Mouse (Mus musculus): ENCODE data around the gene Tubgcp6.

Gene Tubgcp6

DNA sequence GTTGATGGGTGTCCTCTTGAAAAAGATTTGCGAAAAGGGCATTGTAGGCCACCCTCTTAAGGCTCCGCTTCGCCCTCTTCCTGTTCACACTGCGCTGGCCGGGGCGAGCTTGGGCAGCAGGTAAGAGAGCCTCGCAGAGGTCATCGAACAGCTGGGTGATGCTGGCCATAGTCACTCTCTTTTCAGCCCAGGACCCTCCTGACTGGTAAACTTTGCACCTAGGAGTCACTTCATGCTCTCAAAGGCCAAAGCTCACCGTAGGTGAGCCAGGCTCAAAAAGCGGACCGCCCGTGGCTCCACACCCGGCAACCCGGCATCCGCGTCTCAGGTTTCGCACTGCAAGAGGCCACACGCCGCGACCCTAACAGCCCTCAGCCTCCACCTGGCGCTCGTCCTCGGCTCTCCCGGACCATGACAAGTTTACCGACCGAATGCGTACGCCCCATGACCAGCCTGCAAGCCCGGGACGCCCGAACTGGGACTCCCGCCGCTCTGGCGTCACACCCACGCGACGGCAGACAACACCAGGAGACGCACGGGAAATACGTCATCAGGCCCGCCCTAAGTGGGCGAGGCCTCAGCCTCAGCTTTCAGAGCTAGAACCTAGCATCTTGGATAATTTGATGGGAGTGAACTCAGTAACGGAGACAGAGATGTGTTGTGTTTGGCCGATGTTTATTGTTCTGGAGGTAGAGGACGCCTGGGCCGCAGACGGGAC, at the start of gene Tubgcp6:
Gene Tubgcp6, minus strand, starts transcription at position 464 of the 718 bp plus-strand sequence.
- peak; percentile 95 for DNase-seq

DNA sequence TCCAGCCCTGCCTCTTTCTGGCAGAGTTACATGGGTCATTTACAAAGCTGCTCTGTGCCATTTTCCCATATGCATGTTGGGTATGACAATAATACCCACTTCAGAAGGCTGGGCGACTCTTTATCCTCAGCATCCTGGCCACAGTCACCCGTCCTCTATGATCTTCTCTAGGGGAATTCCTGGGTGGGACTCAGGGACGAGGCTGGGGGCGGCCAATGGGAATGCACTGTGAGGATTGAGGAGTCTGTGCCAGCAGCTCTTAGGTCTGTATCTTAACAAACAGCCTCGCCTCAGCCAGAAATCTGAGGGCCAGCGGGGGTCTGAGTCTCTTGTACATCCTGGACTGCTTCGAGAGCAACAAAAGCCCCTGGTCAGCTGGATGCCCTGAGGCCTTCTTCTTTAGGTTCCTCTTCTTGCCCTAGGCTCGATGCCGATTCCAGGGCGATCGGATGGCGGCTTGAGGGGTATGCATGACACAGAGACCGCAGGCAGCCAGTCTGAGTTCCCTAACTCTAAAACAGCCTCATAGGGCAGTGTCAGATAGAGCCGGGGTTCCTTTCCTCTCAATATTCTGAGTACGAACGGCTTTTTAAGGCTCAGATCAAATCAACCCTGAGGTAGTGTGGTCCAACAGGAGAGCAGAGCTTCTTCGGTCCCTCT, 49.5 kb upstream of the Tubgcp6 start:
- DNase-seq = peak; percentile 63

GRCm38 (mm10) chr15:89171526-89172051, 48.7 kb upstream of the Tubgcp6 start:
- peak; percentile 55 for DNase-seq

DNA sequence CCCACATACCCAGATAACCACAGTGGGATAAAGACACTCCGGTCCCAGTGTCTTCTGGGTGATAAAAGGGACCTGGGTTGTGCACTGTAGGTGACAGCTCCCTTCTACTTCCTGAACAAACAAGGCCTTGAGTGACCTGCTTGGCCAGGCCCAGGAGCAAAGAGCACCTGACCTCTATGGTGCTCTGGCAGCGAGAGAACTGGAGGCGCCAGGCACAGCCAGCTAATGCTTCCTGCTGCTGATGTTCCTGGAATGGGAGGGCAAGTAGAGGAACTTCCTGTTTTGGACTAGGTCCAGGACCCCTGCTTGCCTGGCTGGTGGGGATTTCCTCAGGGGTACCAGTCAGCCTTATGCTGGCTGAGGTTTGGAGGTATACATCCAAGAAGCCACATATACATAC, 47.2 kb upstream of the Tubgcp6 start:
- DNase-seq = peak; percentile 69

GRCm38 (mm10) chr15:89169431-89169830, 46.5 kb upstream of the Tubgcp6 start:
- peak; percentile 92 for DNase-seq

GRCm38 (mm10) chr15:89168922-89169321, 46.0 kb upstream of the Tubgcp6 start:
- DNase-seq = peak; percentile 73

DNA sequence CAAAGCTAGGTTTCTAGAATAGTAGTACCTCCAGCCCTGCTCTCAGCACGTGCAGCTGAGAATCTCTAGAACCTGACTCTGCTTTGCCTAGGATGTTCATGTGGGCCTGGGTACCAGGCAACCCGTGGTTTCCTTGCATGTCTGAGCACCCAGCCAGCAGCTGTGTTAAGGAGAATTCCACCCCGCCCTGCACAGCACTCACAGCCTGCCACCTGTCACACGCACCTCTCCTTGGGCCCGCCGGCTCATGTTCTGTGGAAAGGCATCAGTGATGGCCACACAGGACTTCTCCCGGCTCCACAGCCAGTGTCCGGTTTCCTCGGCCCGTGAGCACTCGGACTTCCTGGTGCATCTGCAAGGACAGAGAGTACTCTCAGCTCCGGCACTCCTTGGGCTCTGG, 42.6 kb upstream of the Tubgcp6 start:
- DNase-seq = no peak

- no peak for DNase-seq
Observed at GRCm38 (mm10) chr15:89161397-89161796, 38.5 kb upstream of the Tubgcp6 start.

GRCm38 (mm10) chr15:89158516-89158915, 35.6 kb upstream of the Tubgcp6 start:
- DNase-seq = no peak

- DNase-seq = peak; percentile 78
Observed at GRCm38 (mm10) chr15:89157954-89158353, 35.0 kb upstream of the Tubgcp6 start.

DNA sequence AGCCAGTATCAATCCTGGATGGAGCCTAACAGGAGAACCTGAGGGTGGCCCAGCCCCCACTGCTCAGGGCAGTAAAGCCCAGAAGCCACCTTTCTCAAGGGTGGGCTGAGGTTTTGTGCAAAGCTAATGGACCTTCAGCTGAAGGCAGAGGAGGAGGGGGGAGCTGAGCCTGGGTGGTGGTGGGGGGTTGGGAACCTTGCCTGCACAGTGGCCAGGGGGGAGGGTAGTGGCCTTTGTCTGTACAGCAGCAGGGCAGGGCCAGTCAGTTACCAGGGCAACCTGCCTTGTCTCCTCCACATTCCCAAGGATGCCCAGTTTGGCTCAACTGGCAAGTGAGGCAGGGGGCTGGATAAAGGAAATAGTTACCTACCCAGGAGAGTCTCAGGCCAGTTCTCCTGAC, 29.4 kb upstream of the Tubgcp6 start:
- DNase-seq = no peak

DNA sequence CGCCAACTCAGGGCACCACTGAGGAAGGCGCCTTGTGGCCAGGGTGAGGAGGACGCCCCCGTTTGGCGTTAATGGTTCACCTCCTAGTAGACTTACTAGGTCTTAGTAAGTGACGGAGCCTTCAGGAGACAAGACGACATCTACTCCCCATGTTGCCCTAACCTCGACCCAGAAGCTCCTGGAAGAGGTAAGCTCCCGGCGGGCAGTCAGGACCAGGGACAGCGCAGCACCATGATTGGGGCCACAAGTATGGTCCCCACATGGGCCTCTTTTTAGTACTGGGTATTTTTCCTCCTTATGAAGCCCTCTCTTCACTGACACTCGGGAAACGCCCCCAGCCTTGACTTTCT, 27.1 kb upstream of the Tubgcp6 start:
- no peak for DNase-seq

GRCm38 (mm10) chr15:89149271-89150040, 26.5 kb upstream of the Tubgcp6 start, which contains the start of gene Mapk11:
Gene Mapk11, minus strand, starts transcription at chr15:89149628.
- DNase-seq = no peak

DNA sequence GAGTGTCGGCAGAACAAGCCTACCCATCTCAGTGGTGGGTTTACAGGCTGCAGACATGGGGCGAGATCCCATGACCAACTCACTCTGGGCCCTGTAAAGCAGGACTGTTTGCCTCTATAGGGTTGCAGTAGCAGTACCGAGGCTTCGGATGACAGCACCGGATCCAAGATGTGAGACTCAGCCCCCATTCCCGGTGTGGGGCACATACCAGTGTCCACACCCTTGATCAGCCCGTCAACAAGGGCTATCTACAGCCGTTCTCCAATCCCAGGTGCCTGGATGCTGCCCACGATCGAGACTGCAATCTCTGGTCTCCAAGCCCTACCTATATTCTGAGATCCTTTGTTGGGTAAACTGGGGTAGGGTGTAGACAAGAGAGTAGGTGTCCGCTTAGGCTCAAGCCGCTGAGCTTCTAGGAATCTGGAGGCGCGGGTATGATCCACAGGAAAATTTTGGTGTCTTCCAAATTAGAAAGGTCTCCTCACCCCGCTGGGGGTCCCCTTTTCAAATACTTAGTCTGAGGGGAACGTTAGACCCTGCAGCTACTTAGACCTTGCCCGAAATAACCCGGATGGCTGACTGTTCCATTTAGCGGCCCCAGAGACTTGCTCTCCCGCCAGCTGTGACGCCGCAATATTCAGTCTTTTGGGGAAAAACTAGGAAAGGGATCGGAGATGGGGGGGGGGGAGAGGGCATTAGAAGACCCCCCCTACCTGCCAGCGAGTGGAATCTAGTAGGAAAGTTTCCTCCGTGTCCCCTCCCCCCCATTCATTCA, 25.8 kb upstream of the Tubgcp6 start:
- no peak for DNase-seq

DNA sequence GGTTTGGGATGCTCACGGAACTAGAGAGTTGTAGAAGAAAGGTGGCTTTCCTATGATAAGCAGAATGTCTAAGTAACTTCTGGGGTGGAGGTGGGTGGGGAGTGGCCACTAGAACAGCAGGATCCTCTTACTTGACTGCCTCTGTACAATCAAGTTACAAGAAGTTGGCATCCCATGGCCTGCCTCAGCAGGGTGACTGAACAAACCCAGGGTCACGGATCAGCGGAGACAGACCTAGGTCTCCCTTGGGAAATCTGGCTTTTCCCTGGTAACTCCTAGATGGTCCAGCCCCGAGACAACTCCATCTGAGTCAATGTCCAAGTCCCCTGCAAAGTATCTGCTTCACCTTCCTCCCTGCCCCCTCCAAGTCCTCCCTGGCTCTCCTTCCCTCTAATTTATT, 25.0 kb upstream of the Tubgcp6 start:
- DNase-seq = no peak

GRCm38 (mm10) chr15:89147456-89147855, 24.5 kb upstream of the Tubgcp6 start:
- peak; percentile 65 for DNase-seq

- DNase-seq = peak; percentile 77
Observed at GRCm38 (mm10) chr15:89147024-89147423, 24.1 kb upstream of the Tubgcp6 start.

GRCm38 (mm10) chr15:89146537-89146936, 23.6 kb upstream of the Tubgcp6 start:
- DNase-seq = peak; percentile 90

- peak; percentile 66 for DNase-seq
Observed at GRCm38 (mm10) chr15:89145813-89146350, 23.0 kb upstream of the Tubgcp6 start.

DNA sequence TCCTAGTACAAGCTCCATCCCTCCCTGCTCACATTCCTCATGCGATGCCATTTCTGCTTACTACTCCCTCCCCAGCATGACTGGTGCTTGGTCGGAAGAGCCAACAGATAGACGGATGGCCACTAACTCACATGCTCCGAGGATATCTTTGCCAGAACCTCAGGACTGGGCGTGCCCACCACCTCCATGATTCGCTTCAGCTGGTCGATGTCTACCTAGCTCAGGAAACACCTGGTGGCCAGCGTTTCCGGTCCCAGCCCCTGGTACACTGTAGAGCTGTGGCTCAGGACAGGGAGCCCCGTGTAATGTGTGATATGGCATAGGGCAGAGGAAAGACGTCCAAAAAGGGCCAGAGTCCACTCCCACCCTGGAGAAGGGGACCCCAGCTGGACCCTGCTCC, 22.1 kb upstream of the Tubgcp6 start:
- no peak for DNase-seq

DNA sequence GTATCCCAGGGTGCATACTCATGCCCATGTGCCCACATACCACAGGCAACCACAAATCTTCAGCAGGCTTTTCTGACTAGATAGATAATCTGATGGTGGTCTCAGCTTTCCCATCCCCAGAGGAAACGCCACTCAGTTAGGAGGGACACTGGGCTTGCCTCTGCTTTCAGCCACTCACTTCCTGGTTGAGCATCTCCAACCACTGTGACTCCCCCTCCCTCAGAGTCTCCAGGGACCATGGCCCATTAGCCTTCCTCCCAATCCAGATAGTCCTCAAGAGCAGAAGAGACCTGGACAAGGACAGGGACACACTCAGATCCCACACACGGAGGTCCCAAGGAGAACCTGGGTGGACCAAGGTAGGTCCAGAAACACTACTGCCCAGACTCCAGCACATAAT, 20.2 kb upstream of the Tubgcp6 start:
- DNase-seq = no peak

DNA sequence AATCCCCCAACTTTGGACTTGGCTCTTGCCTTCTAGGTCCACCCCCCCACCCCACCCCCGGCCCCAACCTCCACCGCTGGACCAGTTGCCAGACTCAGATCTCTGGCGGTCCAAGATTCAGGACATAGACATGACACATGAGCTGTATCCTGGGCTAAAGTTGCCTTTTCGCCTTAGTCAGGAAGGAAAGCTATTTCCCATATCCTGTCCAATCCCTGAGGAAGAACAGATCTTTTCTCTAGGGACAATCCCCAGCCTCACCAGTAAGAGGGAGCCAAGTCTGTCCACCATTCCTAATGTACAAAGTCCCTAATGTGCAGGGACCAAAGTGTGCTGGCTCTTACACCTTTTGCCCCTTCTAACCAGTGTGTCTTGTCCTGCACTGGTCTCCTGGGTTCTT, 19.0 kb upstream of the Tubgcp6 start:
- no peak for DNase-seq
